Mouse (Mus musculus) midbrain, postnatal 0 days (tissue): ENCODE measurements around the gene Zdhhc14. TPM values are rescaled to one million over a fixed set of nuclear protein-coding genes. Genes with fewer than 3 reads are reported as not detected.

ENCODE experiments used
- ATAC-seq: fragments of 200-750 bp; cut with Nextera tagmentation; 2 replicates; pipeline ENCODE4 v1.8.0; 2017; ENCODE audit warnings: moderate number of reproducible peaks, mild to moderate bottlenecking, moderate TSS enrichment, moderate library complexity; ENCODE audit not compliant: low FRiP score
- DNase-seq: peaks from one replicate; pipeline ENCODE4 v3.0.0-alpha.2; 2015; ENCODE audit warnings: low spot score
- H3K27ac ChIP-seq: fragments of 300-500 bp; sonication (generic); 2 replicates; pipeline ENCODE4 v1.5.1; 2014; ENCODE audit warnings: low read depth, mild to moderate bottlenecking, low read length, mixed read lengths
- H3K27me3 ChIP-seq: fragments of 300-500 bp; sonication (generic); 2 replicates; pipeline ENCODE4 v1.6.1; 2014; ENCODE audit warnings: low read length, control low read depth, mixed read lengths; ENCODE audit not compliant: insufficient read depth
- H3K36me3 ChIP-seq: fragments of 300-500 bp; sonication (generic); 2 replicates; pipeline ENCODE4 v1.6.1; 2014; ENCODE audit warnings: low read length, control low read depth, mixed read lengths; ENCODE audit not compliant: insufficient read depth
- H3K4me1 ChIP-seq: fragments of 300-500 bp; sonication (generic); 2 replicates; pipeline ENCODE4 v1.6.1; 2014; ENCODE audit warnings: mild to moderate bottlenecking, control low read depth, antibody characterized with exemption, low read length, mixed read lengths; ENCODE audit not compliant: insufficient read depth
- H3K4me2 ChIP-seq: fragments of 300-500 bp; sonication (generic); 2 replicates; pipeline ENCODE4 v1.6.1; 2014; ENCODE audit warnings: low read depth, mild to moderate bottlenecking, low read length, mixed read lengths; ENCODE audit not compliant: poor library complexity, severe bottlenecking
- H3K4me3 ChIP-seq: fragments of 300-500 bp; sonication (generic); 2 replicates; pipeline ENCODE4 v1.5.1; 2014; ENCODE audit warnings: low read depth, mild to moderate bottlenecking, low read length, moderate library complexity
- H3K9ac ChIP-seq: fragments of 300-500 bp; sonication (generic); replicated peaks from 2 replicates; pipeline ENCODE4 v1.6.1; 2014; ENCODE audit warnings: mild to moderate bottlenecking, low read length, moderate library complexity, mixed read lengths; ENCODE audit not compliant: poor library complexity, severe bottlenecking
- H3K9me3 ChIP-seq: fragments of 300-500 bp; sonication (generic); 2 replicates; pipeline ENCODE4 v1.6.1; 2016; ENCODE audit warnings: low read length, control low read depth
- CTCF ChIP-seq: IDR thresholded peaks from 2 replicates; pipeline ENCODE4 v1.5.1; 2016; ENCODE audit warnings: antibody characterized with exemption, mild to moderate bottlenecking
- WGBS: fragments of 180-500 bp; shearing (Covaris S2); extraction: QIAGEN DNeasy Blood & Tissue Kit; methylation state at CpG from one replicate; pipeline ENCODE4 v1.1.7; 2014; 5-methylcytosine and 5-hydroxymethylcytosine counted together
- polyA plus RNA-seq: library from polyadenylated mRNA; unstranded; fragments of >200 nt; fragmentation: Nextera tagmentation; extraction: Ambion mirVana; gene quantifications from 2 replicates; pipeline ENCODE4 v1.2.1, GENCODE M21; 2015
- total RNA-seq: library from RNA; depleted of rRNA; stranded (reverse); fragments of >200 nt; gene quantifications from 2 replicates; pipeline ENCODE4 v1.2.3, GENCODE M21; 2014

The Zdhhc14 gene
- total and polyA plus RNA-seq, 2 experiments from 2014 or later: 9.6 to 18.3 TPM

DNA sequence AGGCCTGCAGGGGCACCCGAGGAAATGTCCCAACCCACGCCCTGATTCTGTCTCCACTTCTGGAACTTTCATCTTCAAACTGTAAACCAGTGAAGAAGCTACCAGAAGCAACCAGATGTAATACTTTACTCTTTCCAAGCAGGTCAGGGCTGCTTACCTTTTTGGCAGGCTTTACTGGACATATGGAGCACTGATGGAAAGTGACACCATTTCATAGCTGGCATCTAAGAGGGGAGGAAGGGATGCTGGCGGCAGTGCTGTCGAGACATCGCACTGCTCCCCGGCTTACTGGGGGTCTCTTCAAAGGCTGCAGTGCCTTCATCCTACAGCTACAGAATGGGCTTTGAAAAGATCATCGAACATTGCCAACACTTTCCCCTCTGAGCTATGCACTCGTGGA lies 5.3 kb downstream of the Zdhhc14 start:
- Histone ChIP-seq H3K27ac (no peak overlapping the region), H3K4me1 (peaks cover 17% of the 10 kb centered on the region), H3K27me3 (no peaks in the 10 kb centered on the region), H3K4me2 (no peak overlapping the region), H3K9ac (no peak overlapping the region), H3K36me3 (no peaks in the 10 kb centered on the region), H3K9me3 (no peaks in the 10 kb centered on the region), H3K4me3 (no peak overlapping the region)
- WGBS: 75% methylated on average over 8 of the region's 8 CpGs
- TF ChIP-seq CTCF: no peak
- ATAC-seq (no peak), DNase-seq (no peak)

GRCm38 (mm10) chr17:5498996-5499395 lies 6.6 kb downstream of the Zdhhc14 start:
- no peaks in the 10 kb centered on the region for H3K27me3 ChIP-seq
- no peak overlapping the region for H3K27ac ChIP-seq
- no peak overlapping the region for H3K9ac ChIP-seq
- no peak overlapping the region for H3K4me2 ChIP-seq
- ATAC-seq: no peak
- H3K4me3 ChIP-seq: no peak overlapping the region
- no peak for TF ChIP-seq CTCF
- no peaks in the 10 kb centered on the region for H3K36me3 ChIP-seq
- peaks cover 17% of the 10 kb centered on the region for H3K4me1 ChIP-seq
- 83% methylated on average over 4 of the region's 4 CpGs for WGBS
- no peak for DNase-seq
- H3K9me3 ChIP-seq: no peaks in the 10 kb centered on the region

GRCm38 (mm10) chr17:5503981-5504760 lies 11.8 kb downstream of the Zdhhc14 start:
- no peaks in the 10 kb centered on the region for H3K36me3 ChIP-seq
- WGBS: 90% methylated on average over 8 of the region's 8 CpGs
- 0 out of 2 replicates have a peak, but pooled peaks cover 5% of the 10 kb centered on the region for H3K9me3 ChIP-seq
- H3K9ac ChIP-seq: no peak overlapping the region
- no peak overlapping the region for H3K4me3 ChIP-seq
- H3K27ac ChIP-seq: no peak overlapping the region
- H3K27me3 ChIP-seq: no peaks in the 10 kb centered on the region
- H3K4me2 ChIP-seq: no peak overlapping the region
- H3K4me1 ChIP-seq: no peaks in the 10 kb centered on the region
- DNase-seq: no peak
- no peak for ATAC-seq
- TF ChIP-seq CTCF: no peak

DNA sequence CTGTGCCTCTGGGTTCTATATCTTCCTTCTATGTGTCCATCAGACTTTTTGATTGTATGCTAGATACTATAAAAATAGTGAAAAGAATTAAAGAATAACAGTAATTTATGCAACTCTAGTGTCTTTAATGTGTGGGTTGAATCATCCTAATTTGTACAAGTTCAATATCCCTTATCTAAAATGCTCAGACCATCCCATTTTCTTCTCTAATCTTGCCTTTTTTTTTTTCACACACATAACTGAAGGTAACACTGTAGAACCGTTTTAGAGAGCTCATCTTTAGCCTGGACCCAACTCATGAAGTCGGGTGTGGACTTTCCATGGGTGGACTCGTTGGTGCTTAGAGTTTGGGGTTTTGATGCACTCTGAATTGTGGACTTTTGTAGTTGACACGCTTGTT lies 12.6 kb downstream of the Zdhhc14 start:
- DNase-seq (no peak), ATAC-seq (no peak)
- Histone ChIP-seq H3K4me3 (no peak overlapping the region), H3K9ac (no peak overlapping the region), H3K27ac (no peak overlapping the region), H3K9me3 (0 out of 2 replicates have a peak, but pooled peaks cover 5% of the 10 kb centered on the region), H3K4me2 (no peak overlapping the region), H3K27me3 (no peaks in the 10 kb centered on the region), H3K36me3 (no peaks in the 10 kb centered on the region), H3K4me1 (no peaks in the 10 kb centered on the region)
- TF ChIP-seq CTCF: no peak
- WGBS: 86% methylated on average over 4 of the region's 4 CpGs

DNA sequence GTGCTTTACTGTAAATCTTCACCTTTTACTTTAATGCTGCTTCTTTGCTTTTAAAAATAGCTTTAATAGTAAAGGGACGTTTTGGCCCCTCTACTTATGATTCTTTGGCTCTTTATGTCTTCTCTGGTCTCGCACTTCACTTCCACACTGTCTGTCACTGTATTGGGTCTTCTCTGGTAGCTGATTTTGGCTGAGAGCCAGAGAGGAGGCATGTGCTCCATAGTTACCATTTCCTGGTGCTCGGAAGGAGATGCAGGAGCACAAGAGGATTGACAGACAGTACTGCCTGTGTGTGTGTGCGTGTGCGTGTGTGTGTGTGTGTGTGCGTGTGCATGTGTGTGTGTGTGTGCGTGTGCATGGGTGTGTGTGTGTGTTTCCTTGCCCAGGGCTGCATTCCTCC lies 14.2 kb downstream of the Zdhhc14 start:
- ATAC-seq (no peak), DNase-seq (peak; percentile 73)
- Histone ChIP-seq H3K9ac (no peak overlapping the region), H3K9me3 (0 out of 2 replicates have a peak, but pooled peaks cover 5% of the 10 kb centered on the region), H3K27me3 (no peaks in the 10 kb centered on the region), H3K4me1 (no peaks in the 10 kb centered on the region), H3K27ac (no peak overlapping the region), H3K4me3 (no peak overlapping the region), H3K36me3 (no peaks in the 10 kb centered on the region), H3K4me2 (no peak overlapping the region)
- WGBS: 57% methylated on average over 7 of the region's 7 CpGs
- no peak for TF ChIP-seq CTCF

- Histone ChIP-seq H3K4me1 (no peaks in the 10 kb centered on the region), H3K4me3 (no peak overlapping the region), H3K27ac (no peak overlapping the region), H3K27me3 (no peaks in the 10 kb centered on the region), H3K36me3 (no peaks in the 10 kb centered on the region), H3K9ac (no peak overlapping the region), H3K4me2 (no peak overlapping the region), H3K9me3 (0 out of 2 replicates have a peak, but pooled peaks cover 5% of the 10 kb centered on the region)
- no peak for DNase-seq
- no peak for TF ChIP-seq CTCF
- ATAC-seq: no peak
- 74% methylated on average over 5 of the region's 5 CpGs for WGBS
Measured at GRCm38 (mm10) chr17:5506988-5507387, 14.6 kb downstream of the Zdhhc14 start.
